In genomic region chr4:33292409-33293370, GRCm38 (mm10) we compare ENCODE assay signal across 8 mouse cellular contexts. TPM values are rescaled to one million over a fixed set of nuclear protein-coding genes. Genes with fewer than 3 reads are reported as not detected.
DNase-seq lines count a peak whose midpoint lies in the region; ATAC-seq and TF ChIP-seq lines count a peak whose summit lies in the region.

No protein-coding gene starts in this region.

- H3K36me3 ChIP-seq in ES-E14 (ENCODE audit: control insufficient read depth, insufficient read depth, low read length, poor library complexity, severe bottlenecking), result no peaks in the 10 kb centered on the region
- no peaks in the 10 kb centered on the region for H3K36me3 ChIP-seq in forebrain, embryonic 13.5 days (ENCODE audit: poor library complexity, severe bottlenecking)

- peak; percentile 48 for ATAC-seq in forebrain, embryonic 13.5 days

- 0 out of 2 replicates have a peak overlapping the region, but pooled peaks have one; percentile 18 for H3K4me2 ChIP-seq in forebrain, embryonic 13.5 days

- peak; percentile 57 for DNase-seq in ES-E14 (ENCODE audit: low read depth, low spot score)
- DNase-seq in brain, embryonic 18.5 days (ENCODE audit: low read depth, low spot score), result peak; percentile 34
- peak; percentile 82 to 83 for DNase-seq in heart, postnatal 36 days
- DNase-seq in layer of hippocampus, postnatal 10 days (ENCODE audit: low spot score in 2 of 2), result peak; percentile 84 to 86
- peak; percentile 70 for DNase-seq in lung, postnatal 25 days (ENCODE audit: low spot score)
- DNase-seq in right cerebral cortex, adult 2 months (ENCODE audit: low spot score in 2 of 2), result peak; percentile 55 to 83
- peak; percentile 83 for DNase-seq in urinary bladder, postnatal 14 days (ENCODE audit: low spot score)

- no peak overlapping the region for H3K4me3 ChIP-seq in ES-E14 (ENCODE audit: insufficient read depth in 1 of 2, low read depth in 1 of 2, low read length in 2 of 2, poor library complexity in 1 of 2, severe bottlenecking in 1 of 2)
- no peak overlapping the region for H3K4me3 ChIP-seq in forebrain, embryonic 13.5 days

- in situ Hi-C loops in ES-E14 (cut with MboI; ENCODE audit: low sequenced_read_pairs in 2 of 2, unreplicated experiment in 2 of 2), result loop anchor here (10.0 to 25.0 kb wide), 2 partner anchors 155 to 158 kb away; partner anchors contain the start of gene Gabrr1 (in 2 of the 2)

- WGBS in forebrain, embryonic 13.5 days, result 25% methylated on average over 16 of the region's 16 CpGs

- H3K9me3 ChIP-seq in ES-E14 (ENCODE audit: control insufficient read depth, insufficient read depth, low read depth, low read length), result no peaks in the 10 kb centered on the region
- no peaks in the 10 kb centered on the region for H3K9me3 ChIP-seq in forebrain, embryonic 13.5 days (replicated peaks)

- no peaks in the 10 kb centered on the region for H3K4me1 ChIP-seq in ES-E14 (ENCODE audit: control insufficient read depth in 2 of 2, insufficient read depth in 2 of 2, low read length in 2 of 2, poor library complexity in 1 of 2)
- no peaks in the 10 kb centered on the region for H3K4me1 ChIP-seq in forebrain, embryonic 13.5 days

- no peaks in the 10 kb centered on the region for H3K27me3 ChIP-seq in forebrain, embryonic 13.5 days

- no peak overlapping the region for H3K9ac ChIP-seq in ES-E14 (ENCODE audit: insufficient read depth, low read depth, low read length, poor library complexity, severe bottlenecking)
- H3K9ac ChIP-seq in forebrain, embryonic 13.5 days, result no peak overlapping the region

- H3K27ac ChIP-seq in ES-E14 (ENCODE audit: insufficient read depth, low read depth, low read length, poor library complexity, severe bottlenecking), result no peak overlapping the region
- no peak overlapping the region for H3K27ac ChIP-seq in forebrain, embryonic 13.5 days

- intact Hi-C loops in heart, postnatal 36 days (cut with DNase I), result loop anchor here (1.0 to 2.0 kb wide), 4 partner anchors 34 to 168 kb away; partner anchors contain the start of gene Srsf12

TF ChIP-seq in ES-E14, 5 proteins besides CTCF, POLR2A, EP300 and RAD21:
- 0 out of 2 replicates have a peak, but pooled peaks have one; percentile 7 for TF ChIP-seq ZNF384 (IDR thresholded peaks at IDR 0.05; ENCODE audit: low read depth, low read length)
- no peak for TF ChIP-seq MAFK (IDR thresholded peaks at IDR 0.05; ENCODE audit: insufficient read depth, low read depth, low read length)
- peak; percentile 90; the same call in 1 of the 2 replicates for TF ChIP-seq ZC3H11A (IDR thresholded peaks at IDR 0.05; ENCODE audit: borderline replicate concordance, low read depth, low read length)

RNA-seq across cellular contexts. Expression of gene Pnrc1, which starts 2.7 kb away (rescaled TPM):
- 25.8 and 26.7 TPM in 2 replicates for total RNA-seq in ES-E14 (2012; rRNA removed)
- 76.4 and 85.7 TPM in 2 replicates for polyA plus RNA-seq in forebrain, embryonic 13.5 days (2015; fragmentation: Nextera tagmentation; extraction: Ambion mirVana)
- 100 to 1,000 TPM; 153 to 155 TPM for total RNA-seq in heart, postnatal 36 days (2021)
- 100 to 1,000 TPM in 1 of 2 experiments, 10 to 100 TPM in 1; 94.9 to 101 TPM for total RNA-seq in layer of hippocampus, postnatal 10 days (2021)

RNA-seq across cellular contexts. Expression of gene Rngtt, which starts 17.4 kb away (rescaled TPM):
- 23.5 and 25.4 TPM in 2 replicates for total RNA-seq in ES-E14 (2012; rRNA removed)
- polyA plus RNA-seq in forebrain, embryonic 13.5 days (2015; fragmentation: Nextera tagmentation; extraction: Ambion mirVana), result 35.1 and 36.6 TPM in 2 replicates
- 1 to 10 TPM; 9.5 to 10.0 TPM for total RNA-seq in heart, postnatal 36 days (2021)
- total RNA-seq in layer of hippocampus, postnatal 10 days (2021), result 10 to 100 TPM; 20.3 to 20.7 TPM

Comparison
In these comparisons a context has a peak if more than half of its experiments do, and no peak if none do; other contexts are left out.
1. DNase-seq: peak in every context shown above with its lines; median percentile 85 in layer of hippocampus, postnatal 10 days; 83 in urinary bladder, postnatal 14 days; 82 in heart, postnatal 36 days; 70 in lung, postnatal 25 days; 69 in right cerebral cortex, adult 2 months; 57 in ES-E14; 34 in brain, embryonic 18.5 days.